Mouse (Mus musculus): ENCODE measurements around the gene Gal3st1. TPM values are rescaled to one million over a fixed set of nuclear protein-coding genes. Genes with fewer than 3 reads are reported as not detected.

Gene Gal3st1
- polyA plus RNA-seq, 1 experiment from 2014 or later, result 1.5 TPM

GRCm38 (mm10) chr11:3974311-3974710 lies 9.1 kb upstream of the Gal3st1 start:
- Histone ChIP-seq H3K36me3 (ENCODE audit: control insufficient read depth, insufficient read depth, low read length) (peaks cover 85% of the 10 kb centered on the region), H3K9ac (ENCODE audit: low read depth, low read length) (no peak overlapping the region), H3K27ac (ENCODE audit: low read depth, low read length) (no peak overlapping the region), H3K4me1 (replicated peaks; ENCODE audit: control insufficient read depth, insufficient read depth, low read length) (no peaks in the 10 kb centered on the region), H3K27me3 (replicated peaks; ENCODE audit: control insufficient read depth, insufficient read depth, low read length) (no peaks in the 10 kb centered on the region), H3K4me3 (ENCODE audit: low read depth, low read length) (no peak overlapping the region), H3K9me3 (ENCODE audit: control insufficient read depth, low read length) (no peaks in the 10 kb centered on the region), H3K4me2 (no peak overlapping the region)
- 74% methylated on average over 3 of the region's 3 CpGs for WGBS
- no peak for DNase-seq (ENCODE audit: low spot score)
- no peak for ATAC-seq (replicated peaks; ENCODE audit: low FRiP score)

GRCm38 (mm10) chr11:3976678-3977077 lies 6.8 kb upstream of the Gal3st1 start, which contains the start of gene 4930556J24Rik:
TSS of gene 4930556J24Rik (minus strand) at chr11:3976778.
- WGBS, result 90% methylated on average over 6 of the region's 6 CpGs
- no peak within 1 kb of the TSS for H3K4me2 ChIP-seq
- H3K27ac ChIP-seq (ENCODE audit: low read depth, low read length), result no peak within 1 kb of the TSS
- no peaks in the 10 kb centered on the region for H3K4me1 ChIP-seq (replicated peaks; ENCODE audit: control insufficient read depth, insufficient read depth, low read length)
- H3K9ac ChIP-seq (ENCODE audit: low read depth, low read length), result no peak within 1 kb of the TSS
- H3K27me3 ChIP-seq (replicated peaks; ENCODE audit: control insufficient read depth, insufficient read depth, low read length), result no peaks in the 10 kb centered on the region
- no peak for DNase-seq (ENCODE audit: low spot score)
- no peaks in the 10 kb centered on the region for H3K9me3 ChIP-seq (ENCODE audit: control insufficient read depth, low read length)
- H3K4me3 ChIP-seq (ENCODE audit: low read depth, low read length), result no peak within 1 kb of the TSS
- H3K36me3 ChIP-seq (ENCODE audit: control insufficient read depth, insufficient read depth, low read length), result peaks cover 67% of the 10 kb centered on the region
- no peak for ATAC-seq (replicated peaks; ENCODE audit: low FRiP score)

- H3K4me2 ChIP-seq, result no peak overlapping the region
- no peak overlapping the region for H3K27ac ChIP-seq (ENCODE audit: low read depth, low read length)
- DNase-seq (ENCODE audit: low spot score), result no peak
- peaks cover 9% of the 10 kb centered on the region for H3K27me3 ChIP-seq (replicated peaks; ENCODE audit: control insufficient read depth, insufficient read depth, low read length)
- no peak overlapping the region for H3K4me3 ChIP-seq (ENCODE audit: low read depth, low read length)
- 92% methylated on average over 5 of the region's 5 CpGs for WGBS
- 0 out of 2 replicates have a peak, but pooled peaks cover 2% of the 10 kb centered on the region for H3K4me1 ChIP-seq (replicated peaks; ENCODE audit: control insufficient read depth, insufficient read depth, low read length)
- H3K9ac ChIP-seq (ENCODE audit: low read depth, low read length), result no peak overlapping the region
- ATAC-seq (replicated peaks; ENCODE audit: low FRiP score), result no peak
- H3K9me3 ChIP-seq (ENCODE audit: control insufficient read depth, low read length), result no peaks in the 10 kb centered on the region
- H3K36me3 ChIP-seq (ENCODE audit: control insufficient read depth, insufficient read depth, low read length), result peaks cover 51% of the 10 kb centered on the region
These were observed 5.0 kb upstream of the Gal3st1 start for GRCm38 (mm10) chr11:3978421-3978820.

GRCm38 (mm10) chr11:3981536-3981935 lies 1.9 kb upstream of the Gal3st1 start:
- Histone ChIP-seq H3K4me3 (ENCODE audit: low read depth, low read length) (no peak overlapping the region), H3K9me3 (ENCODE audit: control insufficient read depth, low read length) (no peaks in the 10 kb centered on the region), H3K4me1 (replicated peaks; ENCODE audit: control insufficient read depth, insufficient read depth, low read length) (0 out of 2 replicates have a peak, but pooled peaks cover 2% of the 10 kb centered on the region), H3K9ac (ENCODE audit: low read depth, low read length) (no peak overlapping the region), H3K27ac (ENCODE audit: low read depth, low read length) (no peak overlapping the region), H3K4me2 (no peak overlapping the region), H3K36me3 (ENCODE audit: control insufficient read depth, insufficient read depth, low read length) (peaks cover 28% of the 10 kb centered on the region), H3K27me3 (replicated peaks; ENCODE audit: control insufficient read depth, insufficient read depth, low read length) (peaks cover 30% of the 10 kb centered on the region)
- WGBS, result 63% methylated on average over 6 of the region's 6 CpGs
- ATAC-seq (replicated peaks; ENCODE audit: low FRiP score) (no peak), DNase-seq (ENCODE audit: low spot score) (no peak)

- ATAC-seq (replicated peaks; ENCODE audit: low FRiP score) (0 out of 2 replicates have a peak, but pooled peaks have one; percentile 13), DNase-seq (ENCODE audit: low spot score) (no peak)
These were observed 894 bp upstream of the Gal3st1 start for GRCm38 (mm10) chr11:3982275-3983209.

GRCm38 (mm10) chr11:3983863-3984745 lies 668 bp downstream of the Gal3st1 start:
- DNase-seq (ENCODE audit: low spot score) (peak; percentile 40), ATAC-seq (replicated peaks; ENCODE audit: low FRiP score) (peak; percentile 50)
- peaks cover 30% of the 10 kb centered on the region for H3K27me3 ChIP-seq (replicated peaks; ENCODE audit: control insufficient read depth, insufficient read depth, low read length)
- 0 out of 2 replicates have a peak overlapping the region, but pooled peaks have one; percentile 3 for H3K27ac ChIP-seq (ENCODE audit: low read depth, low read length)
- no peak overlapping the region for H3K9ac ChIP-seq (ENCODE audit: low read depth, low read length)
- peak overlapping the region; percentile 38 for H3K4me3 ChIP-seq (ENCODE audit: low read depth, low read length)
- H3K36me3 ChIP-seq (ENCODE audit: control insufficient read depth, insufficient read depth, low read length), result peaks cover 3% of the 10 kb centered on the region
- peak overlapping the region; percentile 61 for H3K4me2 ChIP-seq
- WGBS, result 11% methylated on average over 15 of the region's 15 CpGs
- H3K9me3 ChIP-seq (ENCODE audit: control insufficient read depth, low read length), result no peaks in the 10 kb centered on the region
- H3K4me1 ChIP-seq (replicated peaks; ENCODE audit: control insufficient read depth, insufficient read depth, low read length), result 0 out of 2 replicates have a peak, but pooled peaks cover 2% of the 10 kb centered on the region

More at GRCm38 (mm10) chr11:3982275-3983209, 894 bp upstream of the Gal3st1 start:
- Histone ChIP-seq H3K27me3 (replicated peaks; ENCODE audit: control insufficient read depth, insufficient read depth, low read length) (peaks cover 30% of the 10 kb centered on the region), H3K9me3 (ENCODE audit: control insufficient read depth, low read length) (no peaks in the 10 kb centered on the region), H3K27ac (ENCODE audit: low read depth, low read length) (no peak overlapping the region), H3K4me2 (peak overlapping the region; percentile 61), H3K9ac (ENCODE audit: low read depth, low read length) (no peak overlapping the region), H3K36me3 (ENCODE audit: control insufficient read depth, insufficient read depth, low read length) (peaks cover 18% of the 10 kb centered on the region), H3K4me3 (ENCODE audit: low read depth, low read length) (no peak overlapping the region; the same call in 1 of the 2 replicates), H3K4me1 (replicated peaks; ENCODE audit: control insufficient read depth, insufficient read depth, low read length) (0 out of 2 replicates have a peak, but pooled peaks cover 2% of the 10 kb centered on the region)
- 52% methylated on average over 7 of the region's 7 CpGs for WGBS

GRCm38 (mm10) chr11:3989748-3990147 lies 6.3 kb downstream of the Gal3st1 start:
- Histone ChIP-seq H3K9me3 (ENCODE audit: control insufficient read depth, low read length) (no peaks in the 10 kb centered on the region), H3K27ac (ENCODE audit: low read depth, low read length) (no peak overlapping the region), H3K36me3 (ENCODE audit: control insufficient read depth, insufficient read depth, low read length) (no peaks in the 10 kb centered on the region), H3K4me3 (ENCODE audit: low read depth, low read length) (no peak overlapping the region), H3K4me2 (no peak overlapping the region), H3K27me3 (replicated peaks; ENCODE audit: control insufficient read depth, insufficient read depth, low read length) (peaks cover 7% of the 10 kb centered on the region; the same call in 1 of the 2 replicates), H3K4me1 (replicated peaks; ENCODE audit: control insufficient read depth, insufficient read depth, low read length) (no peaks in the 10 kb centered on the region), H3K9ac (ENCODE audit: low read depth, low read length) (no peak overlapping the region)
- no peak for ATAC-seq (replicated peaks; ENCODE audit: low FRiP score)
- WGBS, result 57% methylated on average over 3 of the region's 3 CpGs
- DNase-seq (ENCODE audit: low spot score), result no peak

- DNase-seq (ENCODE audit: low spot score), result no peak
- Histone ChIP-seq H3K4me1 (replicated peaks; ENCODE audit: control insufficient read depth, insufficient read depth, low read length) (no peaks in the 10 kb centered on the region), H3K4me3 (ENCODE audit: low read depth, low read length) (no peak overlapping the region), H3K27me3 (replicated peaks; ENCODE audit: control insufficient read depth, insufficient read depth, low read length) (peaks cover 16% of the 10 kb centered on the region), H3K36me3 (ENCODE audit: control insufficient read depth, insufficient read depth, low read length) (no peaks in the 10 kb centered on the region), H3K9ac (ENCODE audit: low read depth, low read length) (no peak overlapping the region), H3K9me3 (ENCODE audit: control insufficient read depth, low read length) (no peaks in the 10 kb centered on the region), H3K4me2 (no peak overlapping the region), H3K27ac (ENCODE audit: low read depth, low read length) (no peak overlapping the region)
- no peak for ATAC-seq (replicated peaks; ENCODE audit: low FRiP score)
- WGBS, result 70% methylated on average over 6 of the region's 6 CpGs
These were observed 9.7 kb downstream of the Gal3st1 start for GRCm38 (mm10) chr11:3993132-3993531.
